Mouse (Mus musculus): Measurements from ENCODE around the gene Cdk11b.
"Not testable (repeated sequence)": the region's sequence is repeated elsewhere in the genome, so short reads cannot be mapped to it uniquely, and the experiment has no call there.

DNA sequence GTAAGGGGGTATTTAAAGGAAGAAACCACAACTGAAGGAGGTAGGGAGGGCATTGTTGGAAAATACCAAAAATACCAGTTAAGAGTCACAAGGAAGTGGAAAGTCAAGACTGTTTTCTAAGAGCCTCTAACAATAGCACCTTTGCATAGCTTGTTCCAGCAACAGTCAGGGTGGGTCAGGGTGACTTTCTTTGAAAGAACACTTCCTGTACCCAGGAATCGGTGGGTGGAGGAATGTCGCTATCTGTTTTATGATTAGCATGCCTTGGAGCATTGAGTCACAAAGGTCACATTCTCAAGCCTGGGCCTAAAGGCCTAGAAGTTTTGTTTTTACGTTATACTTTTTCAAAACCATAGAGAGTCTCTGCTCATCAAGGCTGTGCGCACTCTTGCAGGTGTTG lies 63.1 kb downstream of the Cdk11b start:
- TF ChIP-seq CTCF (IDR thresholded peaks at IDR 0.05; ENCODE audit: extremely low read depth, insufficient read depth, insufficient read length, insufficient replicate concordance); POLR2A (IDR thresholded peaks at IDR 0.05; ENCODE audit: low read depth, low read length): not testable (repeated sequence)
